Comparison of ENCODE assay signal across 12 mouse cellular contexts in genomic region chr5:138846506-138846905, GRCm38 (mm10). TPM values are rescaled to one million over a fixed set of nuclear protein-coding genes. Genes with fewer than 3 reads are reported as not detected.
DNase-seq lines count a peak whose midpoint lies in the region; ATAC-seq and TF ChIP-seq lines count a peak whose summit lies in the region.
"Had no signal": no experiment of that assay in that cellular context is flagged by ENCODE, and none has a peak within 500 bp of the region (broad histone marks: within the 10 kb centered on the region; RNA-seq: fewer than 3 reads in every experiment).

No protein-coding gene starts in this region.

- H3K4me2 ChIP-seq in kidney, embryonic 15.5 days = no peak overlapping the region
- H3K4me2 ChIP-seq in neural tube, embryonic 15.5 days = no peak overlapping the region
- H3K4me2 ChIP-seq in forebrain, embryonic 12.5 days = no peak overlapping the region

- H3K9me3 ChIP-seq in kidney, embryonic 15.5 days (replicated peaks) = no peaks in the 10 kb centered on the region
- no peaks in the 10 kb centered on the region; the same call in 1 of the 2 replicates for H3K9me3 ChIP-seq in forebrain, embryonic 10.5 days
- no peaks in the 10 kb centered on the region; the same call in 1 of the 2 replicates for H3K9me3 ChIP-seq in neural tube, embryonic 15.5 days (replicated peaks)
- H3K9me3 ChIP-seq in forebrain, embryonic 12.5 days = no peaks in the 10 kb centered on the region
- H3K9me3 ChIP-seq: limb, embryonic 10.5 days had no signal

- H3K4me3 ChIP-seq in kidney, embryonic 15.5 days (replicated peaks) = no peak overlapping the region
- H3K4me3 ChIP-seq in small intestine, adult 2 months (ENCODE audit: low read depth, low read length) = no peak overlapping the region
- no peak overlapping the region for H3K4me3 ChIP-seq in forebrain, embryonic 10.5 days
- H3K4me3 ChIP-seq in neural tube, embryonic 15.5 days (replicated peaks) = no peak overlapping the region
- H3K4me3 ChIP-seq in forebrain, embryonic 12.5 days (replicated peaks) = no peak overlapping the region
- H3K4me3 ChIP-seq: heart, adult 2 months; limb, embryonic 10.5 days had no signal

- peaks cover 21% of the 10 kb centered on the region for H3K4me1 ChIP-seq in kidney, embryonic 15.5 days
- H3K4me1 ChIP-seq in small intestine, adult 2 months (ENCODE audit: control insufficient read depth, insufficient read depth, insufficient read length, low read length) = peaks cover 15% of the 10 kb centered on the region
- H3K4me1 ChIP-seq in forebrain, embryonic 10.5 days = peaks cover 10% of the 10 kb centered on the region
- 0 out of 2 replicates have a peak, but pooled peaks cover 6% of the 10 kb centered on the region for H3K4me1 ChIP-seq in neural tube, embryonic 15.5 days
- peaks cover 5% of the 10 kb centered on the region; the same call in 1 of the 2 replicates for H3K4me1 ChIP-seq in forebrain, embryonic 12.5 days

- no peak for ATAC-seq in kidney, embryonic 15.5 days (replicated peaks; ENCODE audit: low FRiP score)
- no peak for ATAC-seq in neural tube, embryonic 15.5 days (ENCODE audit: low FRiP score)
- no peak for ATAC-seq in forebrain, embryonic 12.5 days (ENCODE audit: low FRiP score)
- ATAC-seq: forebrain, embryonic 14.5 days had no signal

- no peak for TF ChIP-seq CTCF in small intestine, adult 2 months (IDR thresholded peaks at IDR 0.05; ENCODE audit: extremely low read depth, insufficient read length, insufficient replicate concordance, low read depth, low read length)

- no peaks in the 10 kb centered on the region; the same call in 1 of the 2 replicates for H3K27me3 ChIP-seq in kidney, embryonic 15.5 days
- no peaks in the 10 kb centered on the region for H3K27me3 ChIP-seq in small intestine, adult 2 months (ENCODE audit: control insufficient read depth, insufficient read depth, low read length)
- H3K27me3 ChIP-seq in forebrain, embryonic 10.5 days (ENCODE audit: poor library complexity, severe bottlenecking) = peaks cover 16% of the 10 kb centered on the region
- no peaks in the 10 kb centered on the region for H3K27me3 ChIP-seq in neural tube, embryonic 15.5 days (replicated peaks)
- peaks cover 6% of the 10 kb centered on the region; the same call in 1 of the 2 replicates for H3K27me3 ChIP-seq in forebrain, embryonic 12.5 days

- peak; percentile 83 for DNase-seq in kidney, adult 11 months
- peak; percentile 81 to 89 for DNase-seq in adrenal gland, postnatal 36 days
- DNase-seq in kidney, postnatal 36 days = peak; percentile 75 to 76
- no peak for DNase-seq in forebrain, embryonic 10.5 days (ENCODE audit: extremely low spot score, low spot score)

- H3K27ac ChIP-seq in kidney, embryonic 15.5 days = no peak overlapping the region
- H3K27ac ChIP-seq in small intestine, adult 2 months (ENCODE audit: insufficient read depth, low read depth, low read length) = peak overlapping the region; percentile 39
- H3K27ac ChIP-seq in forebrain, embryonic 10.5 days = no peak overlapping the region
- H3K27ac ChIP-seq in neural tube, embryonic 15.5 days (replicated peaks) = no peak overlapping the region
- no peak overlapping the region for H3K27ac ChIP-seq in forebrain, embryonic 12.5 days
- H3K27ac ChIP-seq: heart, adult 2 months; kidney, postnatal 0 days; limb, embryonic 10.5 days had no signal

- WGBS in kidney, embryonic 15.5 days = 27% methylated on average over 4 of the region's 4 CpGs
- 19% methylated on average over 4 of the region's 4 CpGs for WGBS in small intestine, adult 2 months
- WGBS in forebrain, embryonic 10.5 days = 81% methylated on average over 4 of the region's 4 CpGs
- 53% methylated on average over 4 of the region's 4 CpGs for WGBS in neural tube, embryonic 15.5 days
- WGBS in forebrain, embryonic 12.5 days = 85% methylated on average over 4 of the region's 4 CpGs

- no peaks in the 10 kb centered on the region for H3K36me3 ChIP-seq in kidney, embryonic 15.5 days
- H3K36me3 ChIP-seq in small intestine, adult 2 months (ENCODE audit: control insufficient read depth, insufficient read depth, low read length) = no peaks in the 10 kb centered on the region
- no peaks in the 10 kb centered on the region for H3K36me3 ChIP-seq in forebrain, embryonic 10.5 days (replicated peaks)
- H3K36me3 ChIP-seq in neural tube, embryonic 15.5 days = no peaks in the 10 kb centered on the region
- H3K36me3 ChIP-seq in forebrain, embryonic 12.5 days (replicated peaks) = no peaks in the 10 kb centered on the region
- H3K36me3 ChIP-seq: limb, embryonic 10.5 days had no signal

- H3K9ac ChIP-seq in kidney, embryonic 15.5 days = no peak overlapping the region
- H3K9ac ChIP-seq in neural tube, embryonic 15.5 days (replicated peaks) = no peak overlapping the region
- H3K9ac ChIP-seq in forebrain, embryonic 12.5 days = no peak overlapping the region

- TF ChIP-seq POLR2A in small intestine, adult 2 months (IDR thresholded peaks at IDR 0.05; ENCODE audit: low read depth, low read length) = no peak

RNA-seq across cellular contexts. Expression of gene Gm5294, which starts 26.6 kb away (rescaled TPM):
- not detected in 2 replicates for polyA plus RNA-seq in kidney, embryonic 15.5 days (2015; fragmentation: Nextera tagmentation; extraction: Ambion mirVana)
- not detected for total RNA-seq in adrenal gland, postnatal 36 days (2021)
- 0.24 TPM in 1 of 2 replicates, not detected in the other for polyA plus RNA-seq in small intestine, adult 2 months (2012; rRNA removed)
- not detected in 2 replicates for polyA plus RNA-seq in forebrain, embryonic 10.5 days (2016; fragmentation: Nextera tagmentation; extraction: Ambion mirVana)
- not detected in 2 replicates for polyA plus RNA-seq in neural tube, embryonic 15.5 days (2015; fragmentation: Nextera tagmentation; extraction: Ambion mirVana)
- not detected in 2 replicates for polyA plus RNA-seq in forebrain, embryonic 12.5 days (2016; fragmentation: Nextera tagmentation; extraction: Ambion mirVana)
- total RNA-seq: heart, adult 2 months had no signal
- polyA plus RNA-seq: forebrain, embryonic 14.5 days; heart, adult 2 months; kidney, postnatal 0 days; limb, embryonic 10.5 days had no signal
